In genomic region chr16:50201546-50202151, GRCm38 (mm10) we compare ENCODE assay signal across 9 mouse cellular contexts.
A peak's percentile ranks its signal among the peaks of the same experiment; 100 is the strongest.
DNase-seq lines count a peak whose midpoint lies in the region; ATAC-seq lines count a peak whose summit lies in the region.
"Had no signal": no experiment of that assay in that cellular context is flagged by ENCODE, and none has a peak within 500 bp of the region (broad histone marks: within the 10 kb centered on the region; RNA-seq: fewer than 3 reads in every experiment).

No protein-coding gene starts in this region.

- peaks cover 45% of the 10 kb centered on the region for H3K36me3 ChIP-seq in heart, embryonic 10.5 days

- no peaks in the 10 kb centered on the region for H3K27me3 ChIP-seq in heart, embryonic 10.5 days (ENCODE audit: insufficient read depth, poor library complexity, severe bottlenecking)
- H3K27me3 ChIP-seq: embryonic facial prominence, embryonic 12.5 days had no signal

- WGBS in heart, embryonic 10.5 days, result 84% methylated on average over 7 of the region's 7 CpGs

- H3K9me3 ChIP-seq in heart, embryonic 10.5 days, result no peaks in the 10 kb centered on the region
- H3K9me3 ChIP-seq: embryonic facial prominence, embryonic 12.5 days had no signal

- H3K4me1 ChIP-seq in heart, embryonic 10.5 days, result no peaks in the 10 kb centered on the region
- H3K4me1 ChIP-seq: embryonic facial prominence, embryonic 12.5 days had no signal

- DNase-seq in heart, postnatal 14 days, result peak; percentile 35
- no peak for DNase-seq in heart, embryonic 10.5 days (ENCODE audit: low spot score)
- peak; percentile 61 for DNase-seq in A20 (ENCODE audit: low read depth, low spot score)
- DNase-seq in Muller cell, postnatal 12 days (ENCODE audit: inconsistent ontology term), result peak; percentile 16
- peak; percentile 53 for DNase-seq in lung, postnatal 14 days
- DNase-seq in thymus, postnatal 10 days (ENCODE audit: low spot score in 2 of 2), result peak; percentile 18 to 69
- DNase-seq in left cerebral cortex, adult 18-20 months (ENCODE audit: low spot score in 2 of 2), result no peak

- peak; percentile 73 for ATAC-seq in common myeloid progenitor, adult 5-6 weeks (replicated peaks; ENCODE audit: low read depth, poor library complexity, severe bottlenecking)

- H3K4me3 ChIP-seq in heart, embryonic 10.5 days, result no peak overlapping the region
- H3K4me3 ChIP-seq: embryonic facial prominence, embryonic 12.5 days had no signal

- no peak overlapping the region for H3K27ac ChIP-seq in heart, embryonic 10.5 days
- H3K27ac ChIP-seq: embryonic facial prominence, embryonic 12.5 days had no signal

- intact Hi-C loops in heart, postnatal 14 days (cut with DNase I), result loop anchor here (5.0 kb wide), 1 partner anchor 536 kb away; no protein-coding TSS in a partner anchor

Comparison
In these comparisons a context has a peak if more than half of its experiments do, and no peak if none do; other contexts are left out.
1. DNase-seq: peak in heart, postnatal 14 days (2 of 2), A20 (single experiment), Muller cell, postnatal 12 days (single experiment), lung, postnatal 14 days (single experiment) and thymus, postnatal 10 days (2 of 2); none in heart, embryonic 10.5 days (single experiment) and left cerebral cortex, adult 18-20 months (0 of 2).